Mouse (Mus musculus): ENCODE measurements around the gene Eloa. TPM values are rescaled to one million over a fixed set of nuclear protein-coding genes. Genes with fewer than 3 reads are reported as not detected.
"Not testable (repeated sequence)": the region's sequence is repeated elsewhere in the genome, so short reads cannot be mapped to it uniquely, and the experiment has no call there.

The Eloa gene
- 27.3 and 31.4 TPM in 2 replicates for polyA plus RNA-seq (2015; fragmentation: Nextera tagmentation; extraction: Ambion mirVana)

GRCm38 (mm10) chr4:136021549-136022047, at the start of gene Eloa:
Eloa (minus strand) TSS chr4:136021763.
- no peaks in the 10 kb centered on the region for H3K27me3 ChIP-seq
- H3K4me2 ChIP-seq: peak within 1 kb of the TSS; percentile 86
- H3K36me3 ChIP-seq: no peaks in the 10 kb centered on the region
- under 1% methylated on average over 48 of the region's 48 CpGs for WGBS
- ATAC-seq (replicated peaks; ENCODE audit: insufficient number of reproducible peaks, insufficient read depth, low FRiP score, low read depth): peak; percentile 99
- peaks cover 14% of the 10 kb centered on the region for H3K4me1 ChIP-seq (replicated peaks)
- H3K4me3 ChIP-seq: peak within 1 kb of the TSS; percentile 97
- H3K27ac ChIP-seq: peak within 1 kb of the TSS; percentile 89
- H3K9me3 ChIP-seq (replicated peaks): no peaks in the 10 kb centered on the region
- H3K9ac ChIP-seq: peak within 1 kb of the TSS; percentile 98

- Histone ChIP-seq H3K36me3 (no peaks in the 10 kb centered on the region), H3K4me2 (peak overlapping the region; percentile 37), H3K9ac (no peak overlapping the region), H3K27me3 (no peaks in the 10 kb centered on the region), H3K9me3 (replicated peaks) (no peaks in the 10 kb centered on the region), H3K4me3 (no peak overlapping the region), H3K4me1 (replicated peaks) (peaks cover 17% of the 10 kb centered on the region), H3K27ac (no peak overlapping the region; the same call in 1 of the 2 replicates)
- 4% methylated on average over 15 of the region's 15 CpGs for WGBS
- peak; percentile 63 for ATAC-seq (replicated peaks; ENCODE audit: insufficient number of reproducible peaks, insufficient read depth, low FRiP score, low read depth)
Measured at GRCm38 (mm10) chr4:136071178-136071714, 49.7 kb upstream of the Eloa start.

- Histone ChIP-seq H3K9me3 (replicated peaks) (no peaks in the 10 kb centered on the region), H3K9ac (no peak overlapping the region), H3K36me3 (no peaks in the 10 kb centered on the region), H3K27ac (peak overlapping the region; percentile 39), H3K4me2 (no peak overlapping the region), H3K27me3 (no peaks in the 10 kb centered on the region), H3K4me1 (replicated peaks) (peaks cover 17% of the 10 kb centered on the region), H3K4me3 (no peak overlapping the region)
- no peak for ATAC-seq (replicated peaks; ENCODE audit: insufficient number of reproducible peaks, insufficient read depth, low FRiP score, low read depth)
- 50% methylated on average over 6 of the region's 6 CpGs for WGBS
Measured at GRCm38 (mm10) chr4:136070592-136070991, 49.0 kb upstream of the Eloa start.

GRCm38 (mm10) chr4:136069954-136070353, 48.4 kb upstream of the Eloa start:
- Histone ChIP-seq H3K9me3 (replicated peaks) (no peaks in the 10 kb centered on the region), H3K36me3 (no peaks in the 10 kb centered on the region), H3K4me3 (no peak overlapping the region), H3K27ac (peak overlapping the region; percentile 39), H3K27me3 (no peaks in the 10 kb centered on the region), H3K4me2 (peak overlapping the region; percentile 36; the same call in 1 of the 2 replicates), H3K9ac (no peak overlapping the region), H3K4me1 (replicated peaks) (peaks cover 17% of the 10 kb centered on the region)
- ATAC-seq (replicated peaks; ENCODE audit: insufficient number of reproducible peaks, insufficient read depth, low FRiP score, low read depth): peak; percentile 75
- WGBS: 1% methylated on average over 18 of the region's 18 CpGs

GRCm38 (mm10) chr4:136069313-136069712, 47.8 kb upstream of the Eloa start:
- H3K36me3 ChIP-seq: no peaks in the 10 kb centered on the region
- no peaks in the 10 kb centered on the region for H3K27me3 ChIP-seq
- no peak overlapping the region for H3K4me2 ChIP-seq
- H3K4me1 ChIP-seq (replicated peaks): peaks cover 17% of the 10 kb centered on the region
- no peak overlapping the region for H3K9ac ChIP-seq
- H3K9me3 ChIP-seq (replicated peaks): no peaks in the 10 kb centered on the region
- ATAC-seq (replicated peaks; ENCODE audit: insufficient number of reproducible peaks, insufficient read depth, low FRiP score, low read depth): no peak
- no peak overlapping the region for H3K27ac ChIP-seq
- H3K4me3 ChIP-seq: no peak overlapping the region
- WGBS: 47% methylated on average over 4 of the region's 4 CpGs

GRCm38 (mm10) chr4:136063143-136063542, 41.6 kb upstream of the Eloa start:
- Histone ChIP-seq H3K9ac (no peak overlapping the region), H3K4me2 (no peak overlapping the region), H3K4me1 (replicated peaks) (no peaks in the 10 kb centered on the region), H3K27ac (no peak overlapping the region), H3K36me3 (no peaks in the 10 kb centered on the region), H3K27me3 (no peaks in the 10 kb centered on the region), H3K9me3 (replicated peaks) (no peaks in the 10 kb centered on the region), H3K4me3 (no peak overlapping the region)
- WGBS: 86% methylated on average over 4 of the region's 4 CpGs
- ATAC-seq (replicated peaks; ENCODE audit: insufficient number of reproducible peaks, insufficient read depth, low FRiP score, low read depth): no peak

GRCm38 (mm10) chr4:136059800-136060488, 38.4 kb upstream of the Eloa start:
- H3K9ac ChIP-seq; H3K27ac ChIP-seq; H3K9me3 ChIP-seq (replicated peaks); ATAC-seq (replicated peaks; ENCODE audit: insufficient number of reproducible peaks, insufficient read depth, low FRiP score, low read depth); H3K4me2 ChIP-seq; H3K36me3 ChIP-seq; H3K4me3 ChIP-seq; H3K27me3 ChIP-seq; H3K4me1 ChIP-seq (replicated peaks): not testable (repeated sequence)
- WGBS: 54% methylated on average over 9 of the region's 9 CpGs

- H3K27me3 ChIP-seq: no peaks in the 10 kb centered on the region
- ATAC-seq (replicated peaks; ENCODE audit: insufficient number of reproducible peaks, insufficient read depth, low FRiP score, low read depth): no peak
- no peak overlapping the region for H3K4me2 ChIP-seq
- H3K9ac ChIP-seq: no peak overlapping the region
- no peaks in the 10 kb centered on the region for H3K4me1 ChIP-seq (replicated peaks)
- H3K9me3 ChIP-seq (replicated peaks): no peaks in the 10 kb centered on the region
- WGBS: 79% methylated on average over 5 of the region's 5 CpGs
- no peak overlapping the region for H3K4me3 ChIP-seq
- H3K36me3 ChIP-seq: no peaks in the 10 kb centered on the region
- no peak overlapping the region for H3K27ac ChIP-seq
Measured at GRCm38 (mm10) chr4:136057916-136058315, 36.4 kb upstream of the Eloa start.

- no peak overlapping the region for H3K9ac ChIP-seq
- no peak overlapping the region for H3K4me2 ChIP-seq
- H3K9me3 ChIP-seq (replicated peaks): no peaks in the 10 kb centered on the region
- WGBS: 21% methylated on average over 1 of the region's 1 CpGs
- H3K4me1 ChIP-seq (replicated peaks): peaks cover 12% of the 10 kb centered on the region
- no peak overlapping the region for H3K27ac ChIP-seq
- H3K27me3 ChIP-seq: no peaks in the 10 kb centered on the region
- no peak overlapping the region for H3K4me3 ChIP-seq
- no peak for ATAC-seq (replicated peaks; ENCODE audit: insufficient number of reproducible peaks, insufficient read depth, low FRiP score, low read depth)
- H3K36me3 ChIP-seq: peaks cover 6% of the 10 kb centered on the region
Measured at GRCm38 (mm10) chr4:136056030-136056429, 34.5 kb upstream of the Eloa start.

- 75% methylated on average over 5 of the region's 5 CpGs for WGBS
- Histone ChIP-seq H3K9me3 (replicated peaks) (no peaks in the 10 kb centered on the region), H3K4me2 (no peak overlapping the region), H3K27ac (no peak overlapping the region), H3K9ac (no peak overlapping the region), H3K36me3 (peaks cover 27% of the 10 kb centered on the region), H3K4me1 (replicated peaks) (peaks cover 20% of the 10 kb centered on the region), H3K27me3 (no peaks in the 10 kb centered on the region), H3K4me3 (no peak overlapping the region)
- no peak for ATAC-seq (replicated peaks; ENCODE audit: insufficient number of reproducible peaks, insufficient read depth, low FRiP score, low read depth)
Measured at GRCm38 (mm10) chr4:136053843-136054242, 32.3 kb upstream of the Eloa start.

GRCm38 (mm10) chr4:136053247-136053596, 31.7 kb upstream of the Eloa start, which contains the start of gene Rpl11:
Rpl11 (minus strand) TSS chr4:136053428.
- 0% methylated on average over 21 of the region's 21 CpGs for WGBS
- peaks cover 34% of the 10 kb centered on the region for H3K36me3 ChIP-seq
- ATAC-seq (replicated peaks; ENCODE audit: insufficient number of reproducible peaks, insufficient read depth, low FRiP score, low read depth): peak; percentile 97
- H3K9me3 ChIP-seq (replicated peaks): no peaks in the 10 kb centered on the region
- H3K27me3 ChIP-seq: no peaks in the 10 kb centered on the region
- H3K9ac ChIP-seq: peak within 1 kb of the TSS; percentile 98
- peak within 1 kb of the TSS; percentile 88 for H3K27ac ChIP-seq
- peak within 1 kb of the TSS; percentile 87 for H3K4me2 ChIP-seq
- H3K4me1 ChIP-seq (replicated peaks): peaks cover 20% of the 10 kb centered on the region
- peak within 1 kb of the TSS; percentile 98 for H3K4me3 ChIP-seq
